Mouse (Mus musculus) liver, embryonic 15.5 days (tissue): ENCODE results near the gene Tmem246. TPM values are rescaled to one million over a fixed set of nuclear protein-coding genes. Genes with fewer than 3 reads are reported as not detected.

Experiments
- ATAC-seq: fragments of 200-750 bp; cut with Nextera tagmentation; 2 replicates; pipeline ENCODE4 v1.8.0; 2017; ENCODE audit warnings: moderate number of reproducible peaks, mild to moderate bottlenecking, moderate library complexity; ENCODE audit not compliant: insufficient read depth
- H3K27ac ChIP-seq: fragments of 300-500 bp; sonication (generic); replicated peaks from 2 replicates; pipeline ENCODE4 v1.5.1; 2015; ENCODE audit warnings: mild to moderate bottlenecking, inconsistent platforms
- H3K27me3 ChIP-seq: fragments of 300-500 bp; sonication (generic); 2 replicates; pipeline ENCODE4 v1.6.1; 2015; ENCODE audit warnings: mild to moderate bottlenecking, inconsistent platforms
- H3K36me3 ChIP-seq: fragments of 300-500 bp; sonication (generic); replicated peaks from 2 replicates; pipeline ENCODE4 v1.6.1; 2015; ENCODE audit warnings: moderate library complexity, mild to moderate bottlenecking, inconsistent platforms
- H3K4me1 ChIP-seq: fragments of 300-500 bp; sonication (generic); replicated peaks from 2 replicates; pipeline ENCODE4 v1.6.1; 2015; ENCODE audit warnings: inconsistent platforms
- H3K4me2 ChIP-seq: fragments of 300-500 bp; sonication (generic); 2 replicates; pipeline ENCODE4 v1.6.1; 2015; ENCODE audit warnings: moderate library complexity, mild to moderate bottlenecking, inconsistent platforms
- H3K4me3 ChIP-seq: fragments of 300-500 bp; sonication (generic); replicated peaks from 2 replicates; pipeline ENCODE4 v1.5.1; 2015; ENCODE audit warnings: mild to moderate bottlenecking, inconsistent platforms
- H3K9ac ChIP-seq: fragments of 300-500 bp; sonication (generic); 2 replicates; pipeline ENCODE4 v1.6.1; 2015; ENCODE audit warnings: moderate library complexity, mild to moderate bottlenecking, inconsistent platforms
- H3K9me3 ChIP-seq: fragments of 300-500 bp; sonication (generic); replicated peaks from 2 replicates; pipeline ENCODE4 v1.6.1; 2016; ENCODE audit warnings: inconsistent platforms
- WGBS: fragments of 180-500 bp; shearing (Covaris S2); methylation state at CpG from one replicate; pipeline ENCODE4 v1.1.7; 2015; ENCODE audit warnings: mixed read lengths; ENCODE audit not compliant: insufficient replicate concordance; 5-methylcytosine and 5-hydroxymethylcytosine counted together
- polyA plus RNA-seq: library from polyadenylated mRNA; unstranded; fragments of >200 nt; fragmentation: Nextera tagmentation; extraction: Ambion mirVana; gene quantifications from 2 replicates; pipeline ENCODE4 v1.2.1, GENCODE M21; 2015

The Tmem246 gene
- polyA plus RNA-seq, 1 experiment from 2014 or later, result 6.7 TPM

GRCm38 (mm10) chr4:49616924-49617323 lies 19.2 kb upstream of the Tmem246 start:
- H3K4me2 ChIP-seq, result no peak overlapping the region
- no peak overlapping the region for H3K4me3 ChIP-seq
- H3K27me3 ChIP-seq, result no peaks in the 10 kb centered on the region
- no peak overlapping the region for H3K27ac ChIP-seq
- no peaks in the 10 kb centered on the region for H3K9me3 ChIP-seq
- 49% methylated on average over 10 of the region's 10 CpGs for WGBS
- no peak overlapping the region for H3K9ac ChIP-seq
- H3K36me3 ChIP-seq, result no peaks in the 10 kb centered on the region
- H3K4me1 ChIP-seq, result no peaks in the 10 kb centered on the region
- no peak for ATAC-seq

GRCm38 (mm10) chr4:49605459-49605858 lies 7.8 kb upstream of the Tmem246 start:
- Histone ChIP-seq H3K9me3 (no peaks in the 10 kb centered on the region), H3K4me3 (no peak overlapping the region), H3K4me1 (peaks cover 10% of the 10 kb centered on the region; the same call in 1 of the 2 replicates), H3K9ac (no peak overlapping the region), H3K4me2 (no peak overlapping the region), H3K36me3 (no peaks in the 10 kb centered on the region), H3K27me3 (no peaks in the 10 kb centered on the region), H3K27ac (no peak overlapping the region)
- ATAC-seq, result no peak
- WGBS, result 78% methylated on average over 1 of the region's 1 CpGs

GRCm38 (mm10) chr4:49604616-49605015 lies 6.9 kb upstream of the Tmem246 start:
- WGBS, result 42% methylated on average over 5 of the region's 5 CpGs
- no peak overlapping the region for H3K9ac ChIP-seq
- peaks cover 10% of the 10 kb centered on the region; the same call in 1 of the 2 replicates for H3K4me1 ChIP-seq
- H3K36me3 ChIP-seq, result no peaks in the 10 kb centered on the region
- ATAC-seq, result no peak
- no peaks in the 10 kb centered on the region for H3K27me3 ChIP-seq
- H3K4me2 ChIP-seq, result no peak overlapping the region
- H3K27ac ChIP-seq, result no peak overlapping the region
- no peak overlapping the region for H3K4me3 ChIP-seq
- H3K9me3 ChIP-seq, result no peaks in the 10 kb centered on the region

GRCm38 (mm10) chr4:49604016-49604546 lies 6.4 kb upstream of the Tmem246 start:
- 29% methylated on average over 1 of the region's 1 CpGs for WGBS
- H3K4me3 ChIP-seq, result no peak overlapping the region
- no peak overlapping the region for H3K27ac ChIP-seq
- peaks cover 10% of the 10 kb centered on the region; the same call in 1 of the 2 replicates for H3K4me1 ChIP-seq
- ATAC-seq, result no peak
- no peaks in the 10 kb centered on the region for H3K27me3 ChIP-seq
- no peak overlapping the region for H3K4me2 ChIP-seq
- H3K9ac ChIP-seq, result no peak overlapping the region
- H3K9me3 ChIP-seq, result no peaks in the 10 kb centered on the region
- H3K36me3 ChIP-seq, result no peaks in the 10 kb centered on the region

GRCm38 (mm10) chr4:49603161-49603560 lies 5.5 kb upstream of the Tmem246 start:
- peaks cover 10% of the 10 kb centered on the region for H3K4me1 ChIP-seq
- no peaks in the 10 kb centered on the region for H3K9me3 ChIP-seq
- no peak overlapping the region for H3K9ac ChIP-seq
- H3K27me3 ChIP-seq, result no peaks in the 10 kb centered on the region
- H3K4me3 ChIP-seq, result no peak overlapping the region
- H3K4me2 ChIP-seq, result no peak overlapping the region
- no peak for ATAC-seq
- H3K36me3 ChIP-seq, result no peaks in the 10 kb centered on the region
- no peak overlapping the region for H3K27ac ChIP-seq
- 64% methylated on average over 2 of the region's 2 CpGs for WGBS

- ATAC-seq, result peak; percentile 49
- H3K9ac ChIP-seq, result peak overlapping the region; percentile 66
- no peaks in the 10 kb centered on the region for H3K36me3 ChIP-seq
- peaks cover 23% of the 10 kb centered on the region for H3K4me1 ChIP-seq
- peaks cover 6% of the 10 kb centered on the region; the same call in 1 of the 2 replicates for H3K27me3 ChIP-seq
- 2% methylated on average over 20 of the region's 20 CpGs for WGBS
- H3K9me3 ChIP-seq, result no peaks in the 10 kb centered on the region
- peak overlapping the region; percentile 88 for H3K4me2 ChIP-seq
- peak overlapping the region; percentile 55 for H3K27ac ChIP-seq
- peak overlapping the region; percentile 77 for H3K4me3 ChIP-seq
These were observed 862 bp downstream of the Tmem246 start for GRCm38 (mm10) chr4:49596846-49597182.

GRCm38 (mm10) chr4:49590152-49590551 lies 7.5 kb downstream of the Tmem246 start:
- WGBS, result 56% methylated on average over 2 of the region's 2 CpGs
- H3K9ac ChIP-seq, result no peak overlapping the region
- H3K9me3 ChIP-seq, result no peaks in the 10 kb centered on the region
- H3K36me3 ChIP-seq, result peaks cover 9% of the 10 kb centered on the region; the same call in 1 of the 2 replicates
- no peaks in the 10 kb centered on the region for H3K27me3 ChIP-seq
- no peak for ATAC-seq
- H3K27ac ChIP-seq, result no peak overlapping the region
- no peak overlapping the region for H3K4me2 ChIP-seq
- H3K4me3 ChIP-seq, result no peak overlapping the region
- peaks cover 21% of the 10 kb centered on the region; the same call in 1 of the 2 replicates for H3K4me1 ChIP-seq

- no peaks in the 10 kb centered on the region for H3K27me3 ChIP-seq
- H3K4me2 ChIP-seq, result no peak overlapping the region
- H3K4me3 ChIP-seq, result no peak overlapping the region
- no peaks in the 10 kb centered on the region for H3K9me3 ChIP-seq
- ATAC-seq, result no peak
- H3K4me1 ChIP-seq, result peaks cover 26% of the 10 kb centered on the region
- no peak overlapping the region for H3K9ac ChIP-seq
- peaks cover 9% of the 10 kb centered on the region; the same call in 1 of the 2 replicates for H3K36me3 ChIP-seq
- no peak overlapping the region for H3K27ac ChIP-seq
- 79% methylated on average over 10 of the region's 10 CpGs for WGBS
These were observed 10.9 kb downstream of the Tmem246 start for GRCm38 (mm10) chr4:49586811-49587210.

- Histone ChIP-seq H3K27me3 (no peaks in the 10 kb centered on the region), H3K36me3 (peaks cover 9% of the 10 kb centered on the region; the same call in 1 of the 2 replicates), H3K9ac (no peak overlapping the region), H3K4me1 (peaks cover 38% of the 10 kb centered on the region), H3K4me3 (no peak overlapping the region), H3K27ac (no peak overlapping the region), H3K4me2 (no peak overlapping the region), H3K9me3 (no peaks in the 10 kb centered on the region)
- no peak for ATAC-seq
- 68% methylated on average over 7 of the region's 7 CpGs for WGBS
These were observed 12.1 kb downstream of the Tmem246 start for GRCm38 (mm10) chr4:49585524-49586101.

- no peak overlapping the region for H3K4me3 ChIP-seq
- ATAC-seq, result no peak
- H3K27ac ChIP-seq, result no peak overlapping the region
- peaks cover 9% of the 10 kb centered on the region; the same call in 1 of the 2 replicates for H3K36me3 ChIP-seq
- no peak overlapping the region for H3K9ac ChIP-seq
- peaks cover 38% of the 10 kb centered on the region for H3K4me1 ChIP-seq
- 64% methylated on average over 14 of the region's 14 CpGs for WGBS
- H3K4me2 ChIP-seq, result no peak overlapping the region
- H3K9me3 ChIP-seq, result no peaks in the 10 kb centered on the region
- no peaks in the 10 kb centered on the region for H3K27me3 ChIP-seq
These were observed 13.5 kb downstream of the Tmem246 start for GRCm38 (mm10) chr4:49583965-49584831.

- H3K9ac ChIP-seq, result no peak overlapping the region
- no peaks in the 10 kb centered on the region for H3K9me3 ChIP-seq
- H3K36me3 ChIP-seq, result peaks cover 2% of the 10 kb centered on the region; the same call in 1 of the 2 replicates
- H3K4me1 ChIP-seq, result peaks cover 37% of the 10 kb centered on the region
- peak overlapping the region; percentile 37 for H3K4me2 ChIP-seq
- ATAC-seq, result peak; percentile 87
- peak overlapping the region; percentile 48 for H3K27ac ChIP-seq
- H3K4me3 ChIP-seq, result no peak overlapping the region
- WGBS, result 10% methylated on average over 4 of the region's 4 CpGs
- no peaks in the 10 kb centered on the region for H3K27me3 ChIP-seq
These were observed 16.4 kb downstream of the Tmem246 start for GRCm38 (mm10) chr4:49581256-49581655.
